Mouse (Mus musculus): ENCODE measurements around the gene Sec24d. TPM values are rescaled to one million over a fixed set of nuclear protein-coding genes. Genes with fewer than 3 reads are reported as not detected.

The Sec24d gene
- polyA plus RNA-seq (2014; fragmentation: Nextera tagmentation; extraction: Ambion mirVana) = 40.0 and 59.4 TPM in 2 replicates

- H3K9ac ChIP-seq (ENCODE audit: low read depth, low read length) = peak within 1 kb of the TSS; percentile 73
- 3% methylated on average over 60 of the region's 68 CpGs for WGBS
- peak; percentile 92 for ATAC-seq (ENCODE audit: low FRiP score, low TSS enrichment)
- peaks cover 18% of the 10 kb centered on the region; the same call in 1 of the 2 replicates for H3K36me3 ChIP-seq (ENCODE audit: control insufficient read depth, insufficient read depth, low read length)
- peak within 1 kb of the TSS; percentile 8; the same call in 1 of the 2 replicates for H3K27ac ChIP-seq (ENCODE audit: low read depth, low read length)
- peak within 1 kb of the TSS; percentile 78 for H3K4me2 ChIP-seq (replicated peaks; ENCODE audit: low read depth, low read length)
- no peaks in the 10 kb centered on the region for H3K27me3 ChIP-seq (ENCODE audit: control insufficient read depth, insufficient read depth, low read length)
- H3K4me1 ChIP-seq (ENCODE audit: control insufficient read depth, insufficient read depth, low read length) = no peaks in the 10 kb centered on the region; the same call in 1 of the 2 replicates
- peak within 1 kb of the TSS; percentile 53 for H3K4me3 ChIP-seq (ENCODE audit: low read length)
- no peaks in the 10 kb centered on the region for H3K9me3 ChIP-seq (ENCODE audit: control insufficient read depth, low read length)
Measured at GRCm38 (mm10) chr3:123266753-123267651, at the start of gene Sec24d. TSS of gene Sec24d (plus strand) at chr3:123267455.

- Histone ChIP-seq H3K4me1 (ENCODE audit: control insufficient read depth, insufficient read depth, low read length) (no peaks in the 10 kb centered on the region), H3K4me3 (ENCODE audit: low read length) (no peak overlapping the region), H3K4me2 (replicated peaks; ENCODE audit: low read depth, low read length) (no peak overlapping the region), H3K9me3 (ENCODE audit: control insufficient read depth, low read length) (no peaks in the 10 kb centered on the region), H3K27ac (ENCODE audit: low read depth, low read length) (no peak overlapping the region), H3K27me3 (ENCODE audit: control insufficient read depth, insufficient read depth, low read length) (no peaks in the 10 kb centered on the region), H3K9ac (ENCODE audit: low read depth, low read length) (no peak overlapping the region), H3K36me3 (ENCODE audit: control insufficient read depth, insufficient read depth, low read length) (no peaks in the 10 kb centered on the region)
- WGBS = 63% methylated on average over 6 of the region's 6 CpGs
- ATAC-seq (ENCODE audit: low FRiP score, low TSS enrichment) = no peak
Measured at GRCm38 (mm10) chr3:123218646-123219045, 48.6 kb upstream of the Sec24d start.

DNA sequence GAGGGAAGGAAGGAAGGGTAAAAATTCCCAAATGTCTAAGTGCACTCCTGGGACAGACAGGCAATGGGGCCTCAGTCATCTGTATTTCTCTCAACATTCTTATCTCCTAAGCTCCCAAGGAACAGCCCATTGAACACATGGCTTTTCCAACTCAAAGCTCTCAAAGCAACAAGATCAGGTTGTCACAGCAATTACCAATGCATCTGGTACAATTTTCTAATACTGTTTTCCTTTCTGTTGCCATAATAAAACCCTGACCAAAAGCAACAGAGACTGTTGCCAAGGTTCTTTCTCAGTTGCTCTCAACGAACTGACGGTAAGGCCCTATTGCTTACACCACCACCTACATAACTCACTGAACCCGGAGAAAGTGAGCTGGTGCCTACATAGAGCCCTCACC lies 40.0 kb upstream of the Sec24d start:
- 89% methylated on average over 3 of the region's 3 CpGs for WGBS
- no peak overlapping the region for H3K9ac ChIP-seq (ENCODE audit: low read depth, low read length)
- no peak overlapping the region for H3K4me3 ChIP-seq (ENCODE audit: low read length)
- H3K9me3 ChIP-seq (ENCODE audit: control insufficient read depth, low read length) = no peaks in the 10 kb centered on the region
- no peaks in the 10 kb centered on the region for H3K4me1 ChIP-seq (ENCODE audit: control insufficient read depth, insufficient read depth, low read length)
- no peaks in the 10 kb centered on the region for H3K36me3 ChIP-seq (ENCODE audit: control insufficient read depth, insufficient read depth, low read length)
- no peak overlapping the region for H3K27ac ChIP-seq (ENCODE audit: low read depth, low read length)
- H3K4me2 ChIP-seq (replicated peaks; ENCODE audit: low read depth, low read length) = no peak overlapping the region
- H3K27me3 ChIP-seq (ENCODE audit: control insufficient read depth, insufficient read depth, low read length) = no peaks in the 10 kb centered on the region
- ATAC-seq (ENCODE audit: low FRiP score, low TSS enrichment) = no peak

- 90% methylated on average over 2 of the region's 2 CpGs for WGBS
Measured at GRCm38 (mm10) chr3:123231639-123232038, 35.6 kb upstream of the Sec24d start.

GRCm38 (mm10) chr3:123234191-123234836 lies 32.9 kb upstream of the Sec24d start:
- no peak overlapping the region for H3K27ac ChIP-seq (ENCODE audit: low read depth, low read length)
- no peak overlapping the region for H3K4me3 ChIP-seq (ENCODE audit: low read length)
- peaks cover 15% of the 10 kb centered on the region; the same call in 1 of the 2 replicates for H3K4me1 ChIP-seq (ENCODE audit: control insufficient read depth, insufficient read depth, low read length)
- H3K36me3 ChIP-seq (ENCODE audit: control insufficient read depth, insufficient read depth, low read length) = no peaks in the 10 kb centered on the region
- ATAC-seq (ENCODE audit: low FRiP score, low TSS enrichment) = no peak
- H3K4me2 ChIP-seq (replicated peaks; ENCODE audit: low read depth, low read length) = no peak overlapping the region; the same call in 1 of the 2 replicates
- H3K27me3 ChIP-seq (ENCODE audit: control insufficient read depth, insufficient read depth, low read length) = 0 out of 2 replicates have a peak, but pooled peaks cover 4% of the 10 kb centered on the region
- 45% methylated on average over 16 of the region's 16 CpGs for WGBS
- no peaks in the 10 kb centered on the region for H3K9me3 ChIP-seq (ENCODE audit: control insufficient read depth, low read length)
- peak overlapping the region; percentile 18; the same call in 1 of the 2 replicates for H3K9ac ChIP-seq (ENCODE audit: low read depth, low read length)

More at GRCm38 (mm10) chr3:123231639-123232038, 35.6 kb upstream of the Sec24d start:
- no peak for ATAC-seq (ENCODE audit: low FRiP score, low TSS enrichment)
- no peaks in the 10 kb centered on the region for H3K36me3 ChIP-seq (ENCODE audit: control insufficient read depth, insufficient read depth, low read length)
- no peaks in the 10 kb centered on the region for H3K27me3 ChIP-seq (ENCODE audit: control insufficient read depth, insufficient read depth, low read length)
- no peaks in the 10 kb centered on the region for H3K9me3 ChIP-seq (ENCODE audit: control insufficient read depth, low read length)
- peaks cover 8% of the 10 kb centered on the region; the same call in 1 of the 2 replicates for H3K4me1 ChIP-seq (ENCODE audit: control insufficient read depth, insufficient read depth, low read length)
- H3K4me2 ChIP-seq (replicated peaks; ENCODE audit: low read depth, low read length) = no peak overlapping the region
- no peak overlapping the region for H3K4me3 ChIP-seq (ENCODE audit: low read length)
- no peak overlapping the region for H3K9ac ChIP-seq (ENCODE audit: low read depth, low read length)
- no peak overlapping the region for H3K27ac ChIP-seq (ENCODE audit: low read depth, low read length)

DNA sequence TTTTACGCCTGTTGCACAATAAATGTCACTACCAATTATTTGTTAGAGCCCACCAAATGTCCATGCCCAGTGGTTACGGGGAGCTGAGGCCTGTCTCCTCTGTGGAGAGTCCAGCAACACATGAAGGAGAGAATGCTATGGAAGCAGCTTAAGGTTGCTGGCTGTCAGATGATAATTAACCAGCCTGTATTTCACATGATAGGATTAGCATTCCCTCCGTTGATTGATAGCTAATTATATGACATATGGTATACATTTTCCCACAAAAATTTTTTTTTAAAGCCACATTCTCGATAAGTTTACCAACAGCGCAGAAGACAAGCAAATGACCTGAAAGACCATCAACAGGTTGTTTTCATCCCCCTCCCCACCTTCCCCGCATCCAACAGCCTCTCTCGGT lies 31.8 kb upstream of the Sec24d start:
- Histone ChIP-seq H3K4me3 (ENCODE audit: low read length) (peak overlapping the region; percentile 55), H3K27me3 (ENCODE audit: control insufficient read depth, insufficient read depth, low read length) (0 out of 2 replicates have a peak, but pooled peaks cover 4% of the 10 kb centered on the region), H3K27ac (ENCODE audit: low read depth, low read length) (no peak overlapping the region), H3K4me2 (replicated peaks; ENCODE audit: low read depth, low read length) (peak overlapping the region; percentile 81), H3K9me3 (ENCODE audit: control insufficient read depth, low read length) (no peaks in the 10 kb centered on the region), H3K36me3 (ENCODE audit: control insufficient read depth, insufficient read depth, low read length) (no peaks in the 10 kb centered on the region), H3K4me1 (ENCODE audit: control insufficient read depth, insufficient read depth, low read length) (peaks cover 15% of the 10 kb centered on the region; the same call in 1 of the 2 replicates), H3K9ac (ENCODE audit: low read depth, low read length) (peak overlapping the region; percentile 51)
- no peak for ATAC-seq (ENCODE audit: low FRiP score, low TSS enrichment)
- 23% methylated on average over 7 of the region's 7 CpGs for WGBS

DNA sequence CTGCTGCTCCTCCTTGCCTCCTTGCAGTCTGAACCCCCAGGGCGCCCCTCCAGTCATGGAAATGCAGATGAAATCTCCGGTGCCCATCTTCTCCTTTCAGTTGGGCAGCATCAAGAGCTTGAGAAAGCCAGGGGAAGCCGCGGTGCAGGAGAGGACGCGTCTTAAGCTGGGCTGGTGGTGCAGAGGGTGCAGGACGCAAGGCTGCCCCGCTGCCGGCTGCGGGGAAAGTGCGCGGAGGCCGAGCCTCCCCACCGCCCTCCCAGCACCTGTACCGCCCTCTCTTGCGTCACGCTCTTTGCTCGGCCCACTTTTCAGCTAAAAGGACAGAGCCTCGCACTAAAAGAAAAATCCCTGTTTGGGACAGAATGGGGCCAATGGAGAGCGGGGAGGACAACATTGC lies 31.3 kb upstream of the Sec24d start, which contains the start of gene Synpo2:
Gene Synpo2 (minus strand): TSS at position 229 of the 400 bp plus-strand sequence.
- Histone ChIP-seq H3K4me3 (ENCODE audit: low read length) (peak within 1 kb of the TSS; percentile 55), H3K4me2 (replicated peaks; ENCODE audit: low read depth, low read length) (peak within 1 kb of the TSS; percentile 81), H3K9me3 (ENCODE audit: control insufficient read depth, low read length) (no peaks in the 10 kb centered on the region), H3K36me3 (ENCODE audit: control insufficient read depth, insufficient read depth, low read length) (no peaks in the 10 kb centered on the region), H3K27ac (ENCODE audit: low read depth, low read length) (no peak within 1 kb of the TSS), H3K4me1 (ENCODE audit: control insufficient read depth, insufficient read depth, low read length) (peaks cover 15% of the 10 kb centered on the region; the same call in 1 of the 2 replicates), H3K9ac (ENCODE audit: low read depth, low read length) (peak within 1 kb of the TSS; percentile 51), H3K27me3 (ENCODE audit: control insufficient read depth, insufficient read depth, low read length) (0 out of 2 replicates have a peak, but pooled peaks cover 4% of the 10 kb centered on the region)
- WGBS = under 1% methylated on average over 20 of the region's 20 CpGs
- ATAC-seq (ENCODE audit: low FRiP score, low TSS enrichment) = peak; percentile 83; the same call in 1 of the 2 replicates

- 0 out of 2 replicates have a peak, but pooled peaks cover 4% of the 10 kb centered on the region for H3K27me3 ChIP-seq (ENCODE audit: control insufficient read depth, insufficient read depth, low read length)
- no peaks in the 10 kb centered on the region for H3K9me3 ChIP-seq (ENCODE audit: control insufficient read depth, low read length)
- no peak overlapping the region for H3K4me3 ChIP-seq (ENCODE audit: low read length)
- H3K27ac ChIP-seq (ENCODE audit: low read depth, low read length) = no peak overlapping the region
- WGBS = 31% methylated on average over 7 of the region's 7 CpGs
- peaks cover 15% of the 10 kb centered on the region; the same call in 1 of the 2 replicates for H3K4me1 ChIP-seq (ENCODE audit: control insufficient read depth, insufficient read depth, low read length)
- peak; percentile 37; the same call in 1 of the 2 replicates for ATAC-seq (ENCODE audit: low FRiP score, low TSS enrichment)
- H3K9ac ChIP-seq (ENCODE audit: low read depth, low read length) = no peak overlapping the region
- no peak overlapping the region for H3K4me2 ChIP-seq (replicated peaks; ENCODE audit: low read depth, low read length)
- no peaks in the 10 kb centered on the region for H3K36me3 ChIP-seq (ENCODE audit: control insufficient read depth, insufficient read depth, low read length)
Measured at GRCm38 (mm10) chr3:123237039-123237438, 30.2 kb upstream of the Sec24d start.

Data from kidney, embryonic 14.5 days (tissue).